Mouse (Mus musculus) liver (tissue): ENCODE data around the gene Elof1.

ENCODE experiments used
- DNase-seq: peaks from one replicate; pipeline ENCODE4 v3.0.0-alpha.2; 2020; ENCODE audit warnings: mixed read lengths

Gene Elof1

DNA sequence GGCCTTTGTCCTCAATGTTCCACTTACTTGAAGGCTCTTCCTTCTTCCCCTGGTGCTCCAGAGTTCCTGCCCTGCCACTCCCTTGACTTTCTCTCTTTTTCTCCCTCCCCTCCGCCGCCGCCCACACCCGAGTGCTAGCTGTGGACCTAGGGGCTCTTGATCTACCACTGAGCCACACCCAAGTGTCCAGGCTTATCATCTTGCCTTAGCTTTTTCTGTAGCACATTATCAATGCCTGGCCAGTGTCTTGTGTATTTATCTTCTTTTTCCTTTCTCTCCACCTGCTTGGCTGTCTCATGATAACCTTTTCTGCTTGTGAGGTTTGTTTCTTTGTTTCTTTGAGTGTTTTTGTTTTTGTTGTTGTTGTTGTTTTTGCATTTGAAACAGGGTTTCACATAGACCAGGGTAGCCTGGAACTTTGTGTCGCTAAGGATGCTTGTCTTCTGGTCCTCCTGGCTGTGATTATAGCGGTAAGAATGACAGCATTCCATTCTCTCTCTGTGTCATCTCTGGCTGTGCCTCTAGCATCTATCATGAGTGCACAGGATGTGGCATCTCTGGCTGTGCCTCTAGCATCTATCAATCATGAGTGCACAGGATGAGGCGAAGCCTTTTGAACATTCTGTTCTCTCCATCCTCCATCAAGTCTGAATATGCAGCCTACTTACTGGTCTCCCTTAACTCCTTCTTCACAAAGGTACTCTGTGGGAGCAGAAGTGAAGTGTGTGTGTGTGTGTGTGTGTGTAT, 18.8 kb upstream of the Elof1 start, which contains the start of gene Acp5:
Acp5 (minus strand) TSS at position 68 of the 747 bp plus-strand sequence.
- DNase-seq, result peak; percentile 91

DNA sequence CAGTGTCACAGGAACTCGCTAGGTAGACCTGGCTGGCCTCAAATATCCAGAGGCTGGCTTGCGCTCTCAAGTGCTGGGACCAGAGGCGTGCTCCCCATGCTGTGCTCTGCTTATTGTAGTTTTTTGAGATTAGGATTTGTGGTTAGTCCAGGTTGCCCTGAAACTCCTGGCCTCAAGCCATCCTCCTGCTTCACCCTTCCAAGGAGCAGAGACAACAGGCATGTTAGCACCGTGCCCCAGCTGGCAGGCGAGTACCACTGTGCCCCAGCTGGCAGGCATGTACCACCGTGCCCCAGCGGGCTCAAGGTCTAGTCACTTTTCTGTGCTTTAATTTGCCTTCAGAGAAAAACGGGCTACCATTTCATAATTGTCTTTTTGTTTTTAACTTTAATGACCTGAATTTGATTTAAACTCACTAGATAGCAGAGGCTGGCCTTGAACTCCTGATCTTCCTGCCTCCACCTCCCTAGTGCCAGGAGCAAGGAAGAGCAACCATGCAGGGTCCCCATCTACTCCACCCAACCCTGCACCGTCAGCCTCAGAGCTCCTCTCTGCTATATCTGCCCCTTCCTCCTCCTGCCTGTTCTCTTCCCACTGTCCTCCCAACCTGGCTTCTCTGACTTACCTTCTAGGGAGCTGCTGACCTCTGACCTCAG, 18.1 kb upstream of the Elof1 start:
- DNase-seq, result no peak

DNA sequence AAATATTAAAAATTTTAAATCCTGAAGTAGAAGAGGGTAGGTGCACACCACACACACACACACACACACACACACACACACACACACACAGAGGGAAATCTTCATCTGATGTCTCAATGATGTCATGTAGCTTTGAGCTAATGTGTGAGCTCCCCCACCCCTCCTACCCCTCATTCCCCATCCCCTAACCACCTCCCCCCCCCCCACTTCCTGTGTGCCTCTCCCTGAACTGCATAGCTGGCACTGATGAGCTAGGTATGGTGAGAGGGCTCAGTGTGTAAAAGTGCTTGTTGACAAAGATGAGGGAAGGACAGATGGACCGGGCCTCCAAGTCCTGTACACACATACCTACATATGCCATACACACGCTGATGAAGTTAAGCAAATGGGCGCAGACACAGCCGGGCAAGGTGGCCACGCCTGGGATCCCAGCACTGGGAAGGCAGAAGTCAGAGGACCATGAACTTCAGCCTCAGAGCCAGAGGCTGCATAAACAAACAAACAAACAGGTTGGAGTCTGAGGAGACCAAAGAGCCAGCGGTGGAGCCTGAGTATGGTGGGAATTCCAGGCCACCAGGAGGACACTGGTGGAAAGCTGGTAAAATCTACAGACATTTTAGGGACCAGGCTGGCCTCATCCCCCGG, 17.4 kb upstream of the Elof1 start:
- peak; percentile 60 for DNase-seq

DNA sequence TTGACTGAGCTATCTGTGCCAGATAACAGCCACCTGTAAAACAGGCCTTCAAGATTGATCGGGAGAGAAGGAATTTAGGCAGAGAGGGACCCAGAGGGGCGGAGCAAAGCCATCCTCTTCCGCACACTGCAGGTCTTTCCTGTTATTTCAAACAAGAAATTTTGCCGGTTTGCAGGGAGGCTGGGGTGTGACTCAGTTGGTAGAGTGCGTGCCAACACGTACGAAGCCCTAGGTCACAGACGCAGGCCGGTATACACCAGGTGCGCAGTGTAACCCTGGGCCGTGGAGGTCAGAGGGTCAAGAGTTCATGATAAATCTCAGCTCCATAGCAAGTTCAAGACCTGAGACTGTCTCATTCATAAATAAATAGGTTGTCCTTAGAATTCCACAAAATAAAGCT, 15.2 kb upstream of the Elof1 start:
- peak; percentile 52 for DNase-seq

DNA sequence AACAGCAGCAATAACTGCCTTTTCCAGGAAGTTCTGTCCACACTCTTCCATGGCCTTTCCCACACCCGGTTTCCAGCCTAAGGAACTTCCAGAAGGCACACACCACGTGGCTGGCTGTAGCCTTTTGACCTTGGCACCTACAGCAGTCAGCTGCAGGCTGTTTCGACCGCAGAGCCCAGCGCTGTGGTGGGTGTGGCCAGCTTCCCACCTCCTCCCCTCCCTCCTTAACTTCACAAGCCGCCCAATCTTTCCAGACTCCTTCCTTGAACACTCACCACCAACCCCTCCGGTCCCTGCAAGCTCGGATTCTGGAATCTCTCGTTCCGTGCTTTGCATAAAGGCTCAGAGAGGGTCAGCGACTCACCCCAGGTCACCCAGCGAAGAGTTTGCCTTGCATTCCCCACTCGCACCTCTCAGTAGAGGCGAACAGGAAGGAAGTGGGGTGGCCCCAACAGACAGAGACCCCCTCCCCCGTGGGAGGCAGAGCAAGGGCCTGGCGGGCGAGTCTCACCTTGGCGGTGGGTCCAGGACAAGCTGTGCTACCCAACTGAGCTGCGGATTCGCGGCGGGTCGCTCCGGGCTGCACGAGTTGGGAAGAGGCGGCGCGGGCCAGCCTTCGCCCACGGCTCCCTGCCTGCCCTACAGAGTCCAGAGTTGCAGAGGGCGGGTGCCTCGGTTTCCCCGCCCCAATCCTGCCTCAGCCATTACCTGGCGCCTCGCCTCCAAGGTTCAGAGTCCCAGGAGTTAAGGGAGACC, 14.4 kb upstream of the Elof1 start:
- peak; percentile 82 for DNase-seq

DNA sequence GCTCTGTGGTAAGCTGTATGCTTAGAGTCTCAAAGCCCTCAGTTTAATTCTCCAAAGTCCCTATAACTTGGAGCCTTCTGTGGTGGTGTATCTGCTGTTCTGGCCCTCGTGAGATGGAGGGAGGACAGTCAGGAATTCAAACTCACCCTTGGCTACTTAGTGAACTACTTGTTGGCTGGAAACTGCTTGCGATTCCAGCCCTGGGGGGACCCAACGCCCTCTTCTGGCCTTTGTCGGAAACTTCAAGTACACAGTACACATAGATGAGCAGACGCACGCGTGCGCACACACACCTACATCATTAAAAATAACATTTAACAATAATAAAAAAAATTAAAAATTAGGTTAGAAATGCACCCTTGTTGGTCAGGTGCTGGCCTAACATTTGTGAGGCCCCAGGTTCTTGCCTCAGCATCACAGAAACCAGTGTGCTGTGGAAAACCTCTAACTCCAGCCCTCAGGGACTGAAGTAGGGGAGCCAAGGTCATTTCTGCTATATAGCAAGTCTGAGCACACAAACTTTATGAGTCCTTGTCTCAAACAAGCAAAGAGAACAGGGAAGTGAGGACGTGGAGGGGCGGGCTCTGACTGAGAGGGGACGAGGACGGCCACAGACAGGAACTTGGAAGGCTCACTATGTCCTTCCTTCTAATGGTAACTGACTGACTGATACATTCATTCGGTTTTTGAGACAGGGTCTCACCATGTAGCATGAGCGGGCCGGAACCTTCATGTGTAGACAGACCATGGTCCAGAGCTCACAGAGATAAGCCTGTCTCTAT, 8.5 kb upstream of the Elof1 start:
- no peak for DNase-seq

DNA sequence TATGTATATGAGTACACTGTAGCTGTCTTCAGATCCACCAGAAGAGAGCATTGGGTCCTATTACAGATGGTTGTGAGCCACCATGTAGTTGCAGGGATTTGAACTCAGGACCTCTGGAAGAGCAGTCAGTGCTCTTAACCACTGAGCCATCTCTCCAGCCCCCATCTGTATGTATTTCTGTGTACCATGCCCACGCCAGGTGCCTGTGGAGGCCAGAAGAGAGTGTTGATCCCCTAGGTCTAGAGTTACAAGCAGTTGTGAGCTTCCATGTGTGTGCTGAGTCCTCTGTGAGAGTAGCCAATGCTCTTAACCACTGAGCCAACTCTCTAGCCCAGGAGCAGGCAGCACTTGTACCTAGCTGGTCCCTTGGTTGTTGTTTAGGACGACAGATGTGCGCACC, 7.2 kb upstream of the Elof1 start:
- DNase-seq, result no peak

GRCm38 (mm10) chr9:22123069-22123609, 6.2 kb upstream of the Elof1 start:
- no peak for DNase-seq

GRCm38 (mm10) chr9:22122005-22122404, 5.0 kb upstream of the Elof1 start:
- no peak for DNase-seq

GRCm38 (mm10) chr9:22121545-22121944, 4.6 kb upstream of the Elof1 start:
- DNase-seq, result peak; percentile 74

DNA sequence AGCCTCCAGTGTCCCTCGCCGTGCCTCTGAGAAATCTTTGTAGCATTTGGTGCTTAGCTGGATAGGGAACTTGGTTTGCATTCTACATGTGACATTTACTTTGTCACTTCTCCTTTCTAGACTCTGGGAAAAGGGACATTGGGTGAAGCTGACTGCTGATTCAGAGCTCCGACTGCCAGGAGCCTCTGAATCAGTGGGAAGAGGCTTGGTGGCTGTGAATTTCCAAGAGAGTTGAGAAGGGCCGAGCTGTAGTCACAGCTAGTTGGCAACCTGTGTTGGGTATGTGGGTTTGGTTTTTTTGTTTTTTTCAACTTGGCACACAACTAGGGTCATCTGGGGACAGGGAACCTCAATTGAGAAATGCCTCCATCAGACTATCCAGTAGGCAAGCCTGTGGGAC, 2.6 kb upstream of the Elof1 start:
- no peak for DNase-seq

- peak; percentile 78 for DNase-seq
These were observed 933 bp upstream of the Elof1 start for GRCm38 (mm10) chr9:22117754-22118456.

GRCm38 (mm10) chr9:22116086-22116485, 886 bp downstream of the Elof1 start:
- DNase-seq, result peak; percentile 41

- DNase-seq, result no peak
These were observed 1.3 kb downstream of the Elof1 start for GRCm38 (mm10) chr9:22115635-22116034.

DNA sequence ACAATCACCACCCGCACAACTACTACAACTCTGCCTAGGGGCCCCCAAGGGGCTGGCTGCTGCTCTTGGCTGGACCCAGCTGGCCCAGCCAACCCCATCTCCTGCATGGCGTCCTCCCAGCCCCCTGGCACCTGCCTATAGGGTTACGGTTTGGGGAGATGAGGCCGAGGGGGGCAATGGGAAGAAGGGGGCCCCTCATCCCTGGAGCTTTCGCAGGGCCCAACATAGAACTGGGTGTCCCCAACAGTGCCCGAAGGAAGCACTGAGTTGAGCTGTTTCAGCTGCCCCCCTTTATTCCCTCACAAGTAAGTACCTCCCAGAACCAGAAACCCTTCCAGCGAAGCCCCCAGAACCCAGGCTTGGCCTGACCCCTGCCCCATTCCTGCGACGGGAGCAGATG, 8.8 kb downstream of the Elof1 start:
- no peak for DNase-seq

- DNase-seq, result no peak
These were observed 17.1 kb downstream of the Elof1 start for GRCm38 (mm10) chr9:22099922-22100321.

- no peak for DNase-seq
These were observed 17.8 kb downstream of the Elof1 start, which contains the start of gene Cnn1 for GRCm38 (mm10) chr9:22098993-22099696. TSS of gene Cnn1 (plus strand) at chr9:22099216.

DNA sequence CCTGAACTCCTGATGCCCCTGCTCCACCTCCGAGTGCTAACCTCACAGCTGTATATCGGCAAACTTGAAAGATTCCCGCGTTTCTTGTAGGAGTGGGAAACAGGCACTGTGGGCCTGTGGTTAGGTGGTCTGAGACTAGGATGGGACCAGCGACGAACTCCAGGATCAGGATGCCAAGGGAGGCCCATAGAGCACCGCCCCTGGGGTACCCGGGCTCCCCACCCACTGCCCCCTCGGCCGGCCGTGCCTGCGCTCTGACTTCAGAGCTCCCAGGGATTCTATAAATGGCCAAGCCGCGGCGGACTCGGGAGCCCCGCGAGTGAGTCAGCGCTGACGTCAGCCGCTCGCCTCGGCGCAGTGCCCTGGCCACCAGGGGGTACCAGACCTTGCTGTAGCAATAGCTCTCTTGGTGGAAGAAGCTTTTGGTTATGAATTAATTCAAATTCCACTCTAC, 21.1 kb downstream of the Elof1 start:
- DNase-seq, result peak; percentile 87

DNA sequence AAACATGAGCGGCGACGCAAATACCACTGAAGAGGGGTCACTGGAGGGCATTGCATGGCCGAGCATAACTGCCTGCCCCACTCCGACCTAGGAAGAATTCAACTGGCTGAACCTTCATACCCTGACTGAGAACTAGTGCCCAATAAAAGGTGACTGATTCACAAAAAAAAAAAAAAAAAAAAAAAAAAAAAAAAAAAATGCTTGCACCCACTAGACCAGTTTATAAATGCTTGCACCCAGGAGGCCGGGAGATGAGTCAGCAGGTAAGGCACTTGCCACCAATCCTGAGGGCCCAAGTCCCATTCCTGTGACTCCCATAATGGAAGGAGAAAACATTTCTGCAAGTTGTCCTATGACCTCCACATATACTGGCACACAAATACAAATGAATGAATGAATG, 24.2 kb downstream of the Elof1 start:
- no peak for DNase-seq

- DNase-seq, result no peak
These were observed 27.0 kb downstream of the Elof1 start for GRCm38 (mm10) chr9:22089986-22090385.

GRCm38 (mm10) chr9:22089281-22089680, 27.7 kb downstream of the Elof1 start:
- no peak for DNase-seq
